Mouse (Mus musculus) adrenal gland, postnatal 10 days (tissue): ENCODE data around the gene Olfr1371. TPM values are rescaled to one million over a fixed set of nuclear protein-coding genes. Genes with fewer than 3 reads are reported as not detected.
"Not testable (repeated sequence)": the region's sequence is repeated elsewhere in the genome, so short reads cannot be mapped to it uniquely, and the experiment has no call there.

Experiments
- DNase-seq: peaks from one replicate; pipeline ENCODE4 v3.0.0; 2021; ENCODE audit warnings: mixed read lengths
- total RNA-seq, 2 experiments: library from RNA; stranded (reverse); gene quantifications; 2 replicates each; pipeline ENCODE4 v1.2.3; 2021

Gene Olfr1371
- total RNA-seq, 2 experiments from 2014 or later = not detected

- no peak for DNase-seq
These were observed 12.3 kb upstream of the Olfr1371 start for GRCm38 (mm10) chr11:52225986-52226599.

GRCm38 (mm10) chr11:52223968-52224682 is 10.3 kb upstream of the Olfr1371 start:
- DNase-seq = peak; percentile 45

GRCm38 (mm10) chr11:52222891-52223290 is 9.1 kb upstream of the Olfr1371 start:
- no peak for DNase-seq

DNA sequence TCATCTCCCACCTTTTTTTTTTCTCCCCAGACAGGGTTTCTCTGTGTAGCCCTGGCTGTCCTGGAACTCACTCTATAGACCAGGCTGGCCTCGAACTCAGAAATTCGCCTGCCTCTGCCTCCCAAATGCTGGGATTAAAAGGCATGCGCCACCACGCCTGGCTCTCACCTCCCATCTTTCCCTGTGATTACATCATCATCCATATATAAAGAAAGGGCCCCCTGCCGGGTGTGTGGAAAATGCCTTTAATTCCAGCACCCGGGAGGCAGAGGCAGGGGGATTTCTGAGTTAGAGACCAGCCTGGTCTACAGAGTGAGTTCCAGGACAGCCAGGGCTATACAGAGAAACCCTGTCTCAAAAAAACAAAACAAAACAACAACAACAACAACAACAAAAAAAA is 8.1 kb upstream of the Olfr1371 start:
- DNase-seq = not testable (repeated sequence)

- DNase-seq = peak; percentile 82
These were observed 6.5 kb upstream of the Olfr1371 start for GRCm38 (mm10) chr11:52220282-52220681.

- not testable (repeated sequence) for DNase-seq
These were observed 17.2 kb downstream of the Olfr1371 start for GRCm38 (mm10) chr11:52196496-52197023.

DNA sequence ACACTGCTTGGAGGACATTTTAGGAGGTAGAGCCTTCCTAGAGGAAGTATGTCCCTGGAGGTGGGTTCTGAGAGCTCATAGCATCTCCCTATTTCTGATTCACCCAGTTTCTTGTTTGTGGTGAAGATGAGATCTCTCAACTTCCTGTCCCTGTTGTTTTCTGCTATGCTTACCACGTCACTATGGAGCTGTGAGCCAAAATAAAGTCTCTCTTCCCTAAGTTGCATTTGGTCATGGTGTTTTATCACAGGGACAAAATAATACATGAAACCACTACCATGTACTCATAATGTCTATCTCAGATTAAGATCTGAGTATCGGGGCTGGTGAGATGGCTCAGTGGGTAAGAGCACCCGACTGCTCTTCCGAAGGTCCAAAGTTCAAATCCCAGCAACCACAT is 33.1 kb downstream of the Olfr1371 start:
- DNase-seq = not testable (repeated sequence)

DNA sequence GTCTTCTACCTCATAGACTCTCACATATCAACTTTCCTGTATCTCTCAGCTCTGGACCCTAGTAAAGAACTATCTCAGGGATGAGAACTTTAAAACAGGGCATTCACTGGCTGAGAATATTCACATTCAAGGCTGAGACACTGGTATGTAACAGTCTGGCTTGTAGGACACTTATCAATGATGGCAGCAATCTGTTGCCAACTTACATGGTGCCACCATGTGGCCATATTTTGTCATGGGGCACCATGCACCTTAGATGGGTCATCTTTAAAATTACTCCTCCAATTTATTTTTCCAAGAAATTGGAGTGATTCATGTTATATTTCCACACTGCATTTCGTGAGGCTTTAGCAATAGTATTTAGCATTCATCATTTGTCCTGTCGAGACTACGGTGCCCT is 33.9 kb downstream of the Olfr1371 start:
- DNase-seq = peak; percentile 23

DNA sequence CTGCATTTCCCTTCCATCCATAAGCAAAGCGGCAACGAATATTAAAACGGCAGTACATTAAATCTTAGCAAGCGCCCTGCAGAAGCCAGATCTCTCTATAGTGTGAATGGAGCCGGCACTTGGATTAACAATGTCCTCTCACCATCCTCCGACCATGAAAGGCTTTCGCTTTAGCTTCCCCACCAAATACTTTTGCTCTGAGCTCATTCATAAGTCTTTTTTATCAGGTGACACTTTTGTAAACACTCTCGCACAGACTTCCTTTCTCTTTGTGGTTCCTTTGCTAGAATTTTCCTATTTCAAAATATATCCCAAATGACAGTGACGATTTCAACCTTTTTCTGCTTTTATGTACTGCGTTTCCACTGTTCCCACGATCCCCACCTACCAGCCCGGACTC is 45.3 kb downstream of the Olfr1371 start:
- no peak for DNase-seq

GRCm38 (mm10) chr11:52167901-52168302 is 45.9 kb downstream of the Olfr1371 start:
- DNase-seq = peak; percentile 47

DNA sequence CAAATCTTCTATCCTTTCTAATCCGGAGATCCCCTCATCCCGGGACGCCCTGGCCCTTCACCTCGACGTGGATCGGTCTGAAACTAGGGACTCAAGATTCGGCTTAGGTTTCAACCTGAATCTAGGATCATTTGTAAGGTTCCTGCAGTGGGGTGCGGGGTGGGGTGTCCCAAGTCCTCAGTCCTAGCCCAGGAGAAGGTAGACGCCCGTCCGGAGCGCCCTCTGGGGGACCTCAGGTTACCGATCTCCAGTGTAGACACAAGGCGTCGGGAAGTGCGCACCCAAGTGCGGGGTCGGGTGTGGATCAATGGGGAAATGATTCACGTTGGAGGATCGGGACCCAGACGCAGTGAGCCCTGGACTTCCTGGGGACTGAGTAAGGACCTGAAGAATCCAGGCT is 46.7 kb downstream of the Olfr1371 start:
- peak; percentile 41 for DNase-seq

DNA sequence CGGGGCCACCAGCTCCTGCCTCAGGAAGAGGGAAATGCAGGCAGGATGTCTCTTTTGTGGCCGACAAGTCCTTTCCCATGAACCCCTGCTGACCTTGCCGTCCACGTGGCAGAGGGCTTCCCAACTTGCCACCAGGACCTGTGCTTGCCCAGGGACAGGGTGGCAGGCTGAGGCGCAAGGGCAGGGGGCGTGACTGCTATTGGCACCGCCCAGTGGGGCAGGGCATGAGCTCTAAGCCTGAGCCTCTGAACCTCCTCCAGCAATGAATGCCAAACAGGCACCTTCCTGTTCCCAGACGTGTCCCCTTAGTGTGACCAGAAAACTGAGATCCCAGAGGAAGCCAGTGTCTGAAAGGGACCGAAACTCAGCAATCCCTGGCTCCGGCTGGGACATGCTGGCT is 49.9 kb downstream of the Olfr1371 start:
- DNase-seq = peak; percentile 72

Other genes with a start within 250 kb of the Olfr1371 start
- gene Cdkn2aipnl, start 246.3 kb downstream of the Olfr1371 start, total RNA-seq = 10 to 100 TPM; 23.8 to 26.0 TPM
- 100 to 1,000 TPM; 131 to 155 TPM for gene Ube2b, start 213.2 kb downstream of the Olfr1371 start, total RNA-seq
- 1 to 10 TPM; 8.1 to 8.2 TPM for gene Cdkl3, start 209.8 kb downstream of the Olfr1371 start, total RNA-seq
- 10 to 100 TPM; 67.9 to 69.5 TPM for gene Ppp2ca, start 115.3 kb downstream of the Olfr1371 start, total RNA-seq
- gene Olfr1373, start 68.5 kb downstream of the Olfr1371 start, total RNA-seq = not detected
- 100 to 1,000 TPM; 309 to 323 TPM for gene Skp1a, start 18.0 kb upstream of the Olfr1371 start, total RNA-seq
- 10 to 100 TPM; 41.7 to 42.2 TPM for gene Tcf7, start 69.0 kb upstream of the Olfr1371 start, total RNA-seq
- gene Vdac1, start 146.9 kb upstream of the Olfr1371 start, total RNA-seq = 100 to 1,000 TPM; 330 to 403 TPM
- gene 9530068E07Rik, start 182.4 kb upstream of the Olfr1371 start, total RNA-seq = 100 to 1,000 TPM; 137 to 139 TPM